Comparison of ENCODE assay signal across 8 mouse cellular contexts in the genomic region with DNA sequence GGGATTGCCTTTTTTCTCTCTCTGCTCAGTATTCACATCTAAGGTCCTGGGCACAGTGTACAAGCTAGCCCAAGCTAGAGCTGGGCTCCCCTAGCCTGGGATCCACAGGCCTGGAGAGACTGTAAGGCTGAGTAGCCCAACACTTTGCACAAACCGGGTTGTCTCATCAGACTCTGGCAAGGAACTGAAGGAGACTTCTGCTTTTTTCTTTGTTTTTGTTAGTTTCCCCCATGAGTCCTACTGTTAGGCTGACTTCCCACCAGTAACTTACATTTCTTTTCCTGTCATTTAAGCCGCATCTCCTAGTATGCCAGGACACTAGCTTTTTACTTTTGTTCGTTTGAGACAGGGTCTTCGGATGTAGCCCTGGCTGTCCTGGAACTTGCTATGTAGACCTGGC. TPM values are rescaled to one million over a fixed set of nuclear protein-coding genes. Genes with fewer than 3 reads are reported as not detected.
A peak's percentile ranks its signal among the peaks of the same experiment; 100 is the strongest.
DNase-seq lines count a peak whose midpoint lies in the region; ATAC-seq lines count a peak whose summit lies in the region.

No protein-coding gene starts in this region.

- ATAC-seq in lung, embryonic 15.5 days (ENCODE audit: borderline replicate concordance, extremely low read depth, low FRiP score, low TSS enrichment), result no peak
- ATAC-seq in forebrain, embryonic 15.5 days (replicated peaks), result no peak
- no peak for ATAC-seq in liver, embryonic 13.5 days (ENCODE audit: low read depth)
- no peak for ATAC-seq in stomach, embryonic 14.5 days (ENCODE audit: insufficient number of reproducible peaks, insufficient read depth, low FRiP score, low read depth)

- no peaks in the 10 kb centered on the region for H3K9me3 ChIP-seq in lung, embryonic 15.5 days
- H3K9me3 ChIP-seq in forebrain, embryonic 15.5 days, result no peaks in the 10 kb centered on the region
- H3K9me3 ChIP-seq in liver, embryonic 13.5 days (replicated peaks), result no peaks in the 10 kb centered on the region
- no peaks in the 10 kb centered on the region for H3K9me3 ChIP-seq in stomach, embryonic 14.5 days (ENCODE audit: control insufficient read depth, low read depth, low read length)

- peaks cover 15% of the 10 kb centered on the region for H3K4me1 ChIP-seq in lung, embryonic 15.5 days
- H3K4me1 ChIP-seq in forebrain, embryonic 15.5 days, result peaks cover 13% of the 10 kb centered on the region
- H3K4me1 ChIP-seq in liver, embryonic 13.5 days (replicated peaks), result peaks cover 41% of the 10 kb centered on the region
- peaks cover 6% of the 10 kb centered on the region; the same call in 1 of the 2 replicates for H3K4me1 ChIP-seq in stomach, embryonic 14.5 days (ENCODE audit: control insufficient read depth, insufficient read depth, low read length)

- no peak overlapping the region for H3K27ac ChIP-seq in lung, embryonic 15.5 days
- no peak overlapping the region for H3K27ac ChIP-seq in forebrain, embryonic 15.5 days (replicated peaks)
- H3K27ac ChIP-seq in liver, embryonic 13.5 days, result peak overlapping the region; percentile 98
- H3K27ac ChIP-seq in stomach, embryonic 14.5 days (ENCODE audit: low read length), result no peak overlapping the region

- no peak for DNase-seq in lung, postnatal 25 days (ENCODE audit: low spot score)
- peak; percentile 18 for DNase-seq in liver, embryonic 13.5 days
- no peak for DNase-seq in spleen, adult 12 weeks (ENCODE audit: low spot score)
- no peak for DNase-seq in cerebellum, postnatal 25 days
- DNase-seq in natural killer cell, adult 2 months (ENCODE audit: low spot score in 2 of 2), result no peak

- no peaks in the 10 kb centered on the region for H3K36me3 ChIP-seq in lung, embryonic 15.5 days
- H3K36me3 ChIP-seq in forebrain, embryonic 15.5 days, result no peaks in the 10 kb centered on the region
- H3K36me3 ChIP-seq in liver, embryonic 13.5 days, result peaks cover 19% of the 10 kb centered on the region
- no peaks in the 10 kb centered on the region for H3K36me3 ChIP-seq in stomach, embryonic 14.5 days (ENCODE audit: control insufficient read depth, insufficient read depth, low read length)

- WGBS in lung, embryonic 15.5 days, result 74% methylated on average over 4 of the region's 4 CpGs
- 78% methylated on average over 4 of the region's 4 CpGs for WGBS in forebrain, embryonic 15.5 days
- WGBS in liver, embryonic 13.5 days (ENCODE audit: insufficient replicate concordance), result 50% methylated on average over 4 of the region's 4 CpGs
- whole genome bisulfite sequencing in stomach, embryonic 14.5 days, result 82% methylated on average over 4 of the region's 4 CpGs

- peaks cover 27% of the 10 kb centered on the region for H3K27me3 ChIP-seq in lung, embryonic 15.5 days
- peaks cover 7% of the 10 kb centered on the region; the same call in 1 of the 2 replicates for H3K27me3 ChIP-seq in forebrain, embryonic 15.5 days
- H3K27me3 ChIP-seq in liver, embryonic 13.5 days, result no peaks in the 10 kb centered on the region
- H3K27me3 ChIP-seq in stomach, embryonic 14.5 days (ENCODE audit: control insufficient read depth, insufficient read depth, low read length), result no peaks in the 10 kb centered on the region

- peak overlapping the region; percentile 90 for H3K4me2 ChIP-seq in lung, embryonic 15.5 days
- H3K4me2 ChIP-seq in forebrain, embryonic 15.5 days (replicated peaks), result peak overlapping the region; percentile 97
- peak overlapping the region; percentile 85 for H3K4me2 ChIP-seq in liver, embryonic 13.5 days
- peak overlapping the region; percentile 92 for H3K4me2 ChIP-seq in stomach, embryonic 14.5 days (replicated peaks; ENCODE audit: low read depth, low read length)

- H3K4me3 ChIP-seq in lung, embryonic 15.5 days, result peak overlapping the region; percentile 43
- peak overlapping the region; percentile 56; the same call in 1 of the 2 replicates for H3K4me3 ChIP-seq in forebrain, embryonic 15.5 days
- H3K4me3 ChIP-seq in liver, embryonic 13.5 days (replicated peaks), result peak overlapping the region; percentile 74
- peak overlapping the region; percentile 47 for H3K4me3 ChIP-seq in stomach, embryonic 14.5 days (ENCODE audit: low read depth, low read length)

- 0 out of 2 replicates have a peak overlapping the region, but pooled peaks have one; percentile 52 for H3K9ac ChIP-seq in lung, embryonic 15.5 days
- no peak overlapping the region for H3K9ac ChIP-seq in forebrain, embryonic 15.5 days (replicated peaks)
- peak overlapping the region; percentile 89 for H3K9ac ChIP-seq in liver, embryonic 13.5 days
- H3K9ac ChIP-seq in stomach, embryonic 14.5 days (replicated peaks; ENCODE audit: low read depth, low read length), result no peak overlapping the region

RNA-seq across cellular contexts. Expression of a gene that starts 1.1 kb away (rescaled TPM):
- polyA plus RNA-seq in lung, embryonic 15.5 days (2015; fragmentation: Nextera tagmentation; extraction: Ambion mirVana), result 0.51 and 0.88 TPM in 2 replicates
- 1.1 and 1.2 TPM in 2 replicates for polyA plus RNA-seq in forebrain, embryonic 15.5 days (2015; fragmentation: Nextera tagmentation; extraction: Ambion mirVana)
- polyA plus RNA-seq in liver, embryonic 13.5 days (2015; fragmentation: Nextera tagmentation; extraction: Ambion mirVana), result 33.7 and 33.9 TPM in 2 replicates
- polyA plus RNA-seq in stomach, embryonic 14.5 days (2014; fragmentation: Nextera tagmentation; extraction: Ambion mirVana), result 0.80 and 0.97 TPM in 2 replicates

RNA-seq across cellular contexts. Expression of a gene that starts 39.8 kb away (rescaled TPM):
- polyA plus RNA-seq in lung, embryonic 15.5 days (2015; fragmentation: Nextera tagmentation; extraction: Ambion mirVana), result 13.0 and 16.4 TPM in 2 replicates
- 42.8 TPM in 2 replicates for polyA plus RNA-seq in forebrain, embryonic 15.5 days (2015; fragmentation: Nextera tagmentation; extraction: Ambion mirVana)
- 3.1 TPM in 2 replicates for polyA plus RNA-seq in liver, embryonic 13.5 days (2015; fragmentation: Nextera tagmentation; extraction: Ambion mirVana)
- polyA plus RNA-seq in stomach, embryonic 14.5 days (2014; fragmentation: Nextera tagmentation; extraction: Ambion mirVana), result 71.1 and 76.7 TPM in 2 replicates

RNA-seq across cellular contexts. Expression of a gene that starts 48.9 kb away (rescaled TPM):
- polyA plus RNA-seq in lung, embryonic 15.5 days (2015; fragmentation: Nextera tagmentation; extraction: Ambion mirVana), result 5.4 and 5.9 TPM in 2 replicates
- polyA plus RNA-seq in forebrain, embryonic 15.5 days (2015; fragmentation: Nextera tagmentation; extraction: Ambion mirVana), result 0.84 and 1.2 TPM in 2 replicates
- polyA plus RNA-seq in liver, embryonic 13.5 days (2015; fragmentation: Nextera tagmentation; extraction: Ambion mirVana), result 1.1 and 1.6 TPM in 2 replicates
- 12.9 and 15.9 TPM in 2 replicates for polyA plus RNA-seq in stomach, embryonic 14.5 days (2014; fragmentation: Nextera tagmentation; extraction: Ambion mirVana)

Comparison
In these comparisons a context has a peak if more than half of its experiments do, and no peak if none do; other contexts are left out.
1. H3K9ac ChIP-seq: peak in lung, embryonic 15.5 days (single experiment) and liver, embryonic 13.5 days (single experiment); none in forebrain, embryonic 15.5 days (single experiment) and stomach, embryonic 14.5 days (single experiment).
2. RNA of a gene that starts 1.1 kb away (polyA plus RNA-seq): 33.7 to 33.9 TPM in liver, embryonic 13.5 days; 1.1 to 1.2 TPM in forebrain, embryonic 15.5 days, 0.80 to 0.97 TPM in stomach, embryonic 14.5 days and 0.51 to 0.88 TPM in lung, embryonic 15.5 days; every median in the first group is over 10 times any median in the second.
3. Peak in every context shown above with its lines, with median percentiles within 50 percentile points of each other: H3K4me2 ChIP-seq and H3K4me3 ChIP-seq.